Mouse (Mus musculus): Measurements from ENCODE around the gene Kcnmb4.

The Kcnmb4 gene

DNA sequence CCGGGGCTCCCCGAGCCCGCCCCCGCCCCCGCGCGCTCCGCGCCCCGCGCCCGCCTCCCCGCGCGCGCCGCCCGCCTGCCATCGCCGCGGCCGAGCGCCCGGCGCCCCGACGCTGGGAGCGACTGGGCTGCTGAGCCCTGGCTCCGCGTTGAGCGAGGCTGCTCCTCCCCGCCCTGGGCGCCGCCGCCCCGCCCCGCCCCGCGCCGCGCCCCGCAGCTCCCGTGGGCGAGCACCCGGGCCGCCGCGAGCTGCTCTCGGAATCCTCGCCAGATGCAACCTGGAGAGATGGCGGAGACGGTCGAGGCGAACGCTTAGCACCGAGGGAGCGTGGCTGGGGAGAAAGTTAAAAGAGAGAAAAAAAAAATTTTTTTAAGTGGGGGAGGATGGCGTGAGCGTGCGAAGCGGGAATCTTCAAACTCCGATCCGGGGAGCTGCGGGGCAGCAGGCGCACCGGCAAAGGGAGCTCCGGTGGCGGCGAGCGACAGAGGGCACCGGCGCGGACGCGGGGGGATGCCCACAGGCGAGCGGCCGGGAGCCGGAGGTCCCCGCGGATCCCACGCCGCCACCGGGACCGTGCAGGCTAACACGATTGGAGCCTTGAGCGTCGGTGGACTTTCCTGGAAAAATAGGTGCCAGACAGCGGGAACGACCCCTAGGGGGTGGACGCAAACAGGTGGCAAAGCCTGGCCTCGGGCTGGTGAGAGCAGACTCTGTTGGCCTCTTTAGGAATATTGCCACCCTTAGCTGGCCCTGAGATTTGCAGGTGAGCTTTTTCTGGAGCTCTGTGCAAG is at the start of gene Kcnmb4:
Gene Kcnmb4 (minus strand): TSS at position 120 of the 791 bp plus-strand sequence.
- peak; percentile 79 for DNase-seq

DNA sequence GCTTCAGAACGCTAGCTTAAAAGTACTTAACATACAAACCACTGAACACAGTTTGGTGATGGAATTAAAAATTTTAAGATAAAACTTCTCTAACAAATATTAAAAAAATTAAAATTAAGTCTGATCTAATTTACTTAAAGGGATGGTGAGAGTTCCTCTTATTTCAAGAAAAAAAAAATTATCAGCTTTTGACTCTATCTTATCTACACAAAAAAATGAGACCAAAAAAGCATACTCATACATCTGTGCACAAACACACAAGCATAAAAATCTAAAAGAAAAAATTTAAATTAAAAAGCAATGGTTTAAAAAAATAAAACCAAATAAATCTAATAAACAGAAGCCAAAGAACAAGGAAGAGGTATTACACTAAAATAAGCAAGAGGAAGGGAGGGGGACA is 45.9 kb upstream of the Kcnmb4 start:
- no peak for DNase-seq

DNA sequence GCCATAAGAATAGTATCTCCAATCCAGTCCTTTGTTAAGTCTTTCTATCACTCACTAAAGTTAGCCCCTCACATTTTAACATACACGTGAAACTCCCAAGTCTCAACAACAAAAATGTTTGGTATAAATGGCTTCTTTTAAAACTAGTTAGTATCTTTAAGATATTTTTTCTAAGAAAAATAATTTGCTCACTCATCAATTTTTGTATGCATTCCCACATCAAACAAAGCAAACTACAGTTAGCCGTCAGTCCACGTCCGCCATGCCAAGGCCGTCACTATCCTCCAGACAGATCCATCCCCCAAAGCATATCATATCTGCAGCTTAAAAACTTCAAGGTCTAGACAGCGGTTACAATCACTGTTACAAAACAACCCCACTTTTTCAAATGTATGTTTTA is 41.9 kb upstream of the Kcnmb4 start:
- no peak for DNase-seq

DNA sequence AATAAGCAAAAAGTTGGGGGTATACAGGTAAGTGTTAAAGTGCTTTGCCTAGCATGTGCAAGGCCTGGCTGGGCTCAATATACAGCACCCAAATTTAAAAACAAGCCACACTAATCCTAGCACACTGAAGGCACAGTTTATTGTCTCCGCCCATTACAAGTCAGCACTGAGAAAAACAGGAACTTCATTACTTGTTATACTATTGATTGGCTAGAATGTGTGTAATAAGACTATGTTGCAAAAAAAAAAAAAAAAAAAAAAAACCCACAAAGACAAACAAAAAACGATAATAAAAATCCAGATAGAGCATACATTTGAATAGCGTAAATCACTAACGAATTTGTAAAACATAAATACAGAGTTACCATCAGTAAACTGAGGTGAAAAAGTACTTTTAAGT is 41.5 kb upstream of the Kcnmb4 start:
- DNase-seq, result no peak

GRCm38 (mm10) chr10:116513254-116513635 is 39.6 kb upstream of the Kcnmb4 start:
- DNase-seq, result no peak

DNA sequence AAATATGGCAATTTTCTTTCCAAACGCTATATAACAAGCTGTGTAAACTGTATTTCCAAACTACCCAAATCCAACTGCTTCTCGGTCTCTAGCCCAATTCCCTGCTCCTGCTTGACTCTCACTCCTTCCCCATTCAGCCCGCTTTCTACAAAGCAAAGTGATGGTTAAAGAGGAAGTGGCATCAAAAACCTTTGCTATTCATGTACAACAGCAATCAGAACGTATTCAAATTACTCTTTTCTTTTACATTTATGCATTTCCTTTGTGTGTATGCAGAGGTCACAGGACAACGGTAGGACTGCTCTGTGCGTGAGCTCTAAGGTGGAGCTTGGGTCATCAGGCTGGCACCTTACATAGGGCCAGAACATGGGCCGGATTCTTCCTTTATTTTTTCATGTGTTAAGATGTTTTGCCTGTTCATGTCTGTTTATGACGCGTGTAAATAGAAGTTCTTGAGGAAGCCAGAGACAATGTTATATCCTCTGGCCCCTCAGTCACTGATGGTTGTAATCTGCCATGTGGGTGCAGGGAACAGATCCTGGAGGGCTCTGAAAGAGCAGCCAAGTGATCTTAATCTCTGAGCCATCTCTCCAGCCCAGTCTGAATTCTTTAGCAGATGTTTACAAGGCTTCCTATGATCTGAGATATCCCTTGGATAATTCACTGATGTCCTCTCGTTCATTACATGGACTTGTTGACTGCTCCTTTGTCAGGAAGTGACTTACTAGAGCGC is 39.0 kb upstream of the Kcnmb4 start:
- no peak for DNase-seq

- no peak for DNase-seq
Observed at GRCm38 (mm10) chr10:116505303-116506014, 31.8 kb upstream of the Kcnmb4 start.

DNA sequence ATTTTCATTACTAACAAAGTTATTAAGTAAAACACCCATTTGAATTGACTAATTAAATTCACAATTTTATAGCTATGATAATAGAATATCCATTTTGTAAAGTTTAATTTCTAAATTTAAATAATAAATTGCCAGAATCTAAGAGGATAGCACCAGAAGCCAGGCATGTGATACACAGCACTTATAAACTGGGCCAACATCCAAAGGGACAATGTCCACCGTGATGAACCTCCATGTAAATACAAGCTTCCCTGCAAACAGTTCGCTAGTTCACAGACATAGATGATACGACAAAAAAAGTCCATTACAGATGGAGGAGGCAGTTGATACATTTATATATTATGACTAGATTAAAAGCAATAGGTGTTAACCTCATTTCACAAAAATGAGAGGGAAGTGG is 19.1 kb upstream of the Kcnmb4 start:
- no peak for DNase-seq

DNA sequence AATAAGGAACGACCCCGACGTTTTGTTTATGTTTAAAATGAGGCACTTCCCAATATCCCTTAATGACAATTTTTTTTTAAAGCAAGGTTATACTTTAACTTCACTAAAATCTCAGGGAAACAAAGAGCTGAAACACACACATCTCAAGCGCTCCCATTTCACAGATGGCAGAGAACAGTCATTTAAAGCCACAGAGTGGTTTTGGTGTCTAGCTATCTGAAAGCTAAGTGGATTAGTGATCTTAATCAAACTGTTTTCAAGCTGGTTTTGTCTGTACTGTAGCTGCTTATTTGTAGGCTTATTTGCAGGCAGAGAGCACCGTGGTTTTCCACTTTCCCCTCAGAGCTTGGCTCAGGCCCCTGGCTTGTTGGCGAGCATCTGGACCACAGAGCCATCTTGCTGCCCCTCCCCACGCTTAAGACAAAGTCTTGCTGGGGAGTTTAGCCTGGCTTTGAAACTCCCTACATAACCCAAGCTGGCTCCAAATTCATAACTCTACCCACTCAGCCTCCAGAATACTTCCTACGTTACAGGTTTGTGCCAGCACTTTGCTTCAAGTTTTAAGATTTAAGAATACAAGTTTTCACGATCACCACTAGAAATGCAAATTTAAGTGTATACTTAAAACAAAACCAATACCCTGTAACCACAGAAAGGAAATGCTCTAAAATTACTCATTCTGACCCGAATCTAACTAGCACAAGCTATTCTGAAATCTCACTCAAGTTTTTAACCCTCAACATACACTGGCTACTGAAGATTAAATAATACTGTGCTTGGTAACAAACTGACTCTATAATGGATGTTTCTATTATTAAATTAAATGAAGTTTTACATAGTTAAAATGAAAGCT is 13.4 kb upstream of the Kcnmb4 start:
- DNase-seq, result no peak

- DNase-seq, result no peak
Observed at GRCm38 (mm10) chr10:116481917-116482316, 8.2 kb upstream of the Kcnmb4 start.

GRCm38 (mm10) chr10:116480988-116481387 is 7.3 kb upstream of the Kcnmb4 start:
- DNase-seq, result no peak

- DNase-seq, result no peak
Observed at GRCm38 (mm10) chr10:116476559-116476958, 2.9 kb upstream of the Kcnmb4 start.

DNA sequence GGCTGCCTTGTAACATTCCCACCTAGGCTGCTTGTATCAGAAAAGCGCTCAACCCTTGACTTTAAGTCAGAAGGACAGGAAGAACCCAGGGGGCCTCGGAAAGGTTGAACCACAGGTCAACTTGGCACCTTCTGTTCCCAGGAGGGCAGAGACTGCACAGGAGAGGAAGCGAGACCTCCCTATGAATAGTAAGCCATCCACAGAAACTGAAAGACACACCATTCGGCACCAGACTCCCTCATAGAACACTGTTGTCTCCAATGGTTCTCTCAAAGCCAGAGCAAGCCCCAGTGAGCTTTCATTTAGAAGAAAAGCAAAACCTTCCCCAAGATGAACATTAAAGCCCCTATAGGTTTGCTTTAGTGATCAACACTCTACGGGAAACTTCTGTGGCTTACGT is 2.0 kb upstream of the Kcnmb4 start:
- no peak for DNase-seq

GRCm38 (mm10) chr10:116473071-116473758 is 463 bp downstream of the Kcnmb4 start:
- DNase-seq, result peak; percentile 71

GRCm38 (mm10) chr10:116472579-116472978 is 1.1 kb downstream of the Kcnmb4 start:
- DNase-seq, result no peak

DNA sequence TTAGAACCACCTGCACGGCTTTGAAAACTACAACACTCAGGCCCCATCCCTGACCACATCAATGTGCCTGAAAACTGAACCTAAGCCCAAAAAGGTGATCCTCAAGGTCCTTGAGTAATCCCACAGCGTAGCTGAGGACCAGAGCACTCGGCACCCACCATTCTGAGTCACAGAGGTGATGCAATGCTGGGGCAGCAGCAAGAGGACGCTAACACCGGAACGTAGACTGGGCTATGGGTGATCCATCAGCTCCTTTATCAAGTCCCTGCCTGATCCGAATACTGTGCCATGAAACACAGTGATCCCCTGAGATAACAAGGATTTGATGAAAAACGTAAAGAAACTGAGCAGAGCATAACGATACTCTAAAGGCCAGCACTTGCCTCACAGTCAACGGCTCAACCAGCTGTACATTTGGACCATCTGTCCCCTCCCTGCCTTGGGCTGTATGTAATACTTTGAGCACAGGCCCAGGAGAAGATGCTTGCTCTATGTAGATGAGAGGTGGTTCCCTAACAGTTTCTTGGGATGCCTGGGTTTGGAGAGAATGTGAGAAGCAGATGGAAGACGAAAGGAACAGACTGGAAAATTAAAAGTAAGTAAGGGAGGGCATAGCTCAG is 3.3 kb downstream of the Kcnmb4 start:
- no peak for DNase-seq

- DNase-seq, result no peak
Observed at GRCm38 (mm10) chr10:116468094-116468493, 5.6 kb downstream of the Kcnmb4 start.

GRCm38 (mm10) chr10:116463753-116464345 is 9.8 kb downstream of the Kcnmb4 start:
- no peak for DNase-seq

GRCm38 (mm10) chr10:116461443-116461842 is 12.2 kb downstream of the Kcnmb4 start:
- DNase-seq, result no peak

- DNase-seq, result no peak
Observed at GRCm38 (mm10) chr10:116458786-116459185, 14.9 kb downstream of the Kcnmb4 start.

DNA sequence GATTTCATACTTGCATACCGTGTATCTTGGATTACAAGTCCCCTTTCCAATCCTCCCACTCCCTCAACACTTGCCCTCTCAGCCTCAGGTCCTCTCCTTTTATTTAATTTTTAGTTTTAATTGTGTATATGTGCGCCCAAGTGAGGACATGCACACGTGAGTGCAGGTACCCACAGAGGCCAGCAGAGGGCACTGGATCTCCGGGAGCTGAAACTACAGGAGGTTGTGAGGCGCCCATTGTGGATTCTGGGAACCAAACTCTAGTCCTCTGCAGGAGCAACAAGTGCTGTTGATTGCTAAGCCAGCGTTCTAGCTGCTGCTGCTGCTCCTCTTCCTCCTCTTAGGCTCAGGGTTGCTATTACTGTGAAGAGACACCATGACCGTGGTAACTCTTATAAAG is 20.9 kb downstream of the Kcnmb4 start:
- DNase-seq, result no peak
